Mouse (Mus musculus) common myeloid progenitor, adult 5-6 weeks (primary cell): ENCODE results near the gene Cks1b. TPM values are rescaled to one million over a fixed set of nuclear protein-coding genes. Genes with fewer than 3 reads are reported as not detected.

Experiments
- ATAC-seq: replicated peaks from 2 replicates; pipeline ENCODE4 v1.8.0; 2016; ENCODE audit warnings: low read depth, mild to moderate bottlenecking, moderate TSS enrichment, inconsistent platforms; ENCODE audit not compliant: poor library complexity, severe bottlenecking
- total RNA-seq: library from RNA; stranded (forward); fragments of 200-1000, 187-1606 nt; gene quantifications from 2 replicates; pipeline ENCODE4 v1.2.3, GENCODE M21; 2017

Gene Cks1b
- 151 and 194 TPM in 2 replicates for total RNA-seq

DNA sequence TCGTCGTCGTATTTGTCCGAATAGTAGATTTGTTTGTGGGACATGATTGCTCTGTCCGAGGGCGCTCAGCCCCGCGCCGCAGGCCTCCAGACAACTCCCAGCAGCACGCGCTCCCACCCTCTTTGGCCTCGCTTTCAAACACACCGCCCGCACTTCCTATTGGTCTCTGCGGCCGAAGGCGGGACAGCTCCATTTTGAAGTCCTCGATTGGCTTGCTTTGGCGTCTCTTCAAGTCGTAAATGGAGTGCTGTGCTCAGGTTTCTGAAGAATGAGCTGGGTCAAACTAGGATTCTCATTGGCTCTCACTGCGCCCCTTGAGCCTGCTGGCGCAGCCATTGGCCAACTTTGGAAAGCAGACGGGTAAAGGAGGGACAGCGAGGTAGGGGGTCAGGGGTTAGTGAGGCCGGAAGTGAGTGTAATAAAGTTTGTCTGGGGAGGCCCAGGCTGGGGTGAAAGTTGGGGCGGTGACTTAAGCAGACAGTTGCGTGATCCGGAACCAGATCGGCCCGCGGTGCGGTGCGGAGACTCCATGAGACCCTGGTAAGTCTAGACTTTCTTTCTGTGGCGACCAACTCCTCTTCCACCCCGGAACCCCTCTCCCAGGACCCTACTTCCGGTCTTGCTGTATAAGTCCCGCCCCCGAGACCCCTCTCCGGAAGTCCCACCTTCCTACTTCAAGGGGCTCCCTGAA is at the start of gene Cks1b, which contains the start of gene Shc1:
Gene Cks1b, minus strand, starts transcription at position 214 of the 691 bp plus-strand sequence.
Gene Shc1, plus strand, starts transcription at position 274 of the 691 bp plus-strand sequence.
- peak; percentile 88 for ATAC-seq

DNA sequence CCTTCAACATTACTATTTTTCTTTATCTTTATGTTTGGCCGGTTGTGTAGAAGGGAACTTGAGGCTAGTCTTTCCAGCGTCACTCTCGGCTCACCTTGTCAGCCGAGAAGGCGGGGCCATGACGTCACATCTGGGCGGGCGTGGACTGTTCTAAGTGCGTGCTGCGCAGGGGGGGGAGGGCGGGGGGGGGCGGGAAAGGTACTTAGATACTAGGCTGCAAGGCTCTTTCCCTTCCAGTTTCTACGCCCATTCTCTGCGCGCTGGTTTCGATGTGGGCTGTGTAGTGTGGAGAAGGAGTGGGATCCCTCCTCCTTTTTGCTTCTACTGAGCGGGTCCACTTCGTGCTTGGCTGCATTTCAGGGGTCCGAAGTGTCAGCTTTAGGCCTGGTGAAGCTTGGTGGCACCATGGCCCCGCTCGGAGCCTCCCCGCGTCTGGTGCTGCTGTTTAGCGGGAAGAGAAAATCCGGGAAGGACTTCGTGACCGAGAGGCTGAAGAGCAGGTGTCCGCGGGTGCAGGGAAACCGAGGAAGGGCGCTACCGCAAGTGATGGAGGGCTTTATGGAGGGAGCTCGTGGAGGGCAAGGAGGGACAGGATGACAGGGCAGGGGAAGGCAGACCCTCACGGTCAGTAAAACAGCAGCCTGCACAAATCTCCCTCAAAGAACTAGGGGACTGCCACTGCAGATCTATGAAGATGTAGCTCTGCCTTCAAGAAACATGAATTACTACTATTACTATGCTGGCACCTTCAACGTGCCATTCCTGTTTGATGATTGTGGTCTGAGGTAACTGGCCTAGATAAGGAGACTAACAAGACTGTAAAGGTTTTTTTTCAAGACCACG is 41.0 kb upstream of the Cks1b start:
- ATAC-seq = peak; percentile 67

DNA sequence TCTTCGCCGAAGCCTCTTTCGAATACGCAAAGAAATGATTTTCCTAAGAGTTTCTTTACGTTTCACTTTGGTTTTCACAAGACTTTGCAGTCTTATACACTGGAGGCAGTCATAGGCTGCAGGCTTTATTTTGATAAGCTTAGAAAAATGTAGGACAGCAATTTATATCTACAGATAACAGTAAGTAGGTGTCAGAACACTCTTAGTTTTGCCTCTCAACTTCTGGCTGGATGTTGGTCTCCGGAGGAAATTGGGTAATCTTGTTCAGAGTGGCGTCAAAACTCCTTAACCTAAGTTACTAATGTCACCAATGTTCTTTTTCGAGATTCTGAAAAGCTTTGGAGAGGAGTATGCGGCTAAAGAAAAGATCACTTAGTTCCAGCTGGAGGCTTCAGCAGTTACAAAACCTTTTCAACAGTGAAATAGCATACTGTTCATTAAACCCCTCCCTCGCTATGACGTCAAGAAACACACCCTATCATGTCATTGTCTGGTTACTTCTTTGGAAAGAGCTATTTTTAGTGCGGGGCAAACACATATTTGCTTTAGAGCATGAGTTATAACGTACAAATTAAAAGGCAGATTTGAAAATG is 40.3 kb upstream of the Cks1b start:
- ATAC-seq = peak; percentile 62

DNA sequence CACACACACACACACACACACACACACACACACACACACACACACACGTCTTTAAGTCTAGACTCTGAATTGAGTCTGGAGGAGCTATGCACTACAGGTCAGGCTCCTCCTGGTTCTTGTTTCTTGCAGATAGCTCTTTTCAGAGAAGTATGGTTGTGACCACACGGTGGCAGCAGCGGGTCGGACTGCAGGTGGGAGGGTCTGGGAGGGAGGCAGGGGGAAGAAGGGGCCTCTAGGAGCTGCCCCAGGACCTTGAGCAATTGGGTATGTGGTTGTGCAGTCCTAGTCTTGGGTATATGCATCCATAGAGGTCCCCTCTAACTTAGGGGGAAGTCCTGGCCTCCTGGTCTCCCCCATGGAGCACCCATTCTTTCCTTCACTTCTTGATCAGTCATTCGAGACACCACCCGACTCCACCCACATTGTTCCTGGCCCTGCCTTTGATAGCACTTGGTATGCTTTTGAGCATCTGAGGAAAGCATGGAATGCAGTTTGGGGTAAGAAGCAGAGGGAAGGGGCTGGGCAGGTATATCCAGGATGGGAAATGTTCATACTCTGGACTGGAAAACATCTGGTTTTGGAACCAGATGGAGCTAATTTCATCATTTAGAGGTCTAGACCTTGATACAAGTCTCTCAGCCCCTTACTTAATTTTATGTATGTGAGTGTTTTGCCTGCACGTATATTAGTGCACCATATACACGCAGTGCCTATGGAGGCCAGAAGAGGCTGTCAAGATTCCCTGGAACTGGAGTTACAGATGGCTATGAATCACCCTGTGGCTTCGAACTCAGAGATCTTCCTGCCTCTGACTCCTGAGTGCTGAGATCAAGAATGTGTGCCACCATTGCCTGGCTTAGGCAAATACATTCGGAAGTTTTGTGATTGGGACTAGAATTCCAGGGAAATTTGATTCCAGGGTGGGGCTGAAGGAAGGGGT is 38.8 kb upstream of the Cks1b start:
- ATAC-seq = peak; percentile 75

DNA sequence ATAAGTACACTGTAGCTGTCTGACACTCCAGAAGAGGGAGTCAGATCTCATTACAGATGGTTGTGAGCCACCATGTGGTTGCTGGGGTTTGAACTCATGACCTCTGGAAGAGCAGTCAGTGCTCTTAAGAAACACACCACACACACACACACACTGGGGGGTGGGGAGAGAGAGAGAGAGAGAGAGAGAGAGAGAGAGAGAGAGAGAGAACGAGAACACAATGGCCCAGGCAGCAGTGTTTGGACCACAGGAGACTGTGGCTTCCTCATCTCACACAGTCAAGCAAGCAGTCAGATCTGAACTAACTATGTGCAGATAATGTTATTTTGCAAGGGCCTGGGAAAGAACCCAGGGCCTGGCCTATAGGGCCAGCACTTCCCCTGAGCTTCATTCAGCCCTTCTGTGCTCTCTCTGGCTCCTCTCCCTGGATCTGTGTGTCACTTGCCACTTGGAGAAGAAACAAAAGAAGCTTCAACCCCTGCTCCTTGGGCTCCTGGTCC is 37.7 kb upstream of the Cks1b start:
- no peak for ATAC-seq

DNA sequence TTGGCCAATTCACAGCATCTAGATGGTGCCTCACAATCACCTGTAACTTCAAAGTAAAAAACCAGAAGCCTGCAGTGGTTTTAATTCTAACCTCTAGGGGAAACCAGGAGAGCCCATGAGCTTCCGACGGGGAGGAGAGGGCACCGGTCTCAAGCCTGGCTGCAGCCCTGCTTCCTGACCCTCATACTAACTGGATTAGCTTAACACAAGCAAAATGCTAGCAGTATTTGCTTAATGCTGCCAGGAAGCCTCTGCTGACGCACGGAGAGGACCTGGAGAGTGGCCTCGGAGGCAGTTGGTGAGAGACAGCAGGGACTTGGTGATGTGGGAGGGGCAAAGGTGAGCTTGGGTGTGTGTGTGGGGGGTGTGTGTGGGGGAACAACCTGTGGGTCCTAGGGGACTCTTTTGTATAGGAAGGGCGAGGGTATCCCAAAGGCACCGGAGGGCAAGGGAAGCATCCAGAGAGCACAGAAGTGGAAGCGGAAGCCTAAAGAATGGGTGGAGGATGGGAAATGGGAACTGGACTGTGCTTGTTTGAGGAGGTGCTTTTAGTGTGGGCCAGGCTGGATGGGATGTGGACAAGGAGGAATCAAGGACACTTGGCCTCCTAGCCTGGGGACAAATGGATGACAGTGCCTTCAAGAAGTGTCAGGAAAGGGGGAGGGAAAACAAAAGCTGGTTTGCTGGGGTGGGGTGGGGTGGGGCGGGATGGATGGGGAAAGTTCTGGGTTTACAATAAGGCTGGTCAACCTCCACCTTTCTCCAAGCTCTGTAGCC is 36.4 kb upstream of the Cks1b start, which contains the start of gene Pmvk:
Gene Pmvk, plus strand, starts transcription at position 141 of the 777 bp plus-strand sequence.
- ATAC-seq = no peak

DNA sequence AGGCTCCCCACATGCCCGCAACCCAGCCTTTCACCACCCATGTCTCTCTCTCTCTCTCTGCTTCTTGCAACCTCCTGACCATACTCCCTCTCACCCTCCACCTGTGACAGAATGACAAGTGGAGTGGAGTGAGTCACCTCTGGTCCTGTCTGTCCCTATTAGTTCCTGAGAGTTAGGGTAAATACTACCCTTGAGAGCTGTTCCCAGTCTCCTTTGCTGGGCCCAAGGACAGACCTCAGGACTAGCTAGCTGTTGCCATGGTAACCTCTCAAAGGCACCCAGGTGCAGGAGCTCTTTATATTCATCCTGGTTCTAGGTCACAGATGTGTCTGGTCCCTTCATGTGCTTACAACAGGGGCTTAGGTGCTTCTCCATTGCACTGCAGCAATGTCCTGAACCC is 33.7 kb upstream of the Cks1b start:
- no peak for ATAC-seq

DNA sequence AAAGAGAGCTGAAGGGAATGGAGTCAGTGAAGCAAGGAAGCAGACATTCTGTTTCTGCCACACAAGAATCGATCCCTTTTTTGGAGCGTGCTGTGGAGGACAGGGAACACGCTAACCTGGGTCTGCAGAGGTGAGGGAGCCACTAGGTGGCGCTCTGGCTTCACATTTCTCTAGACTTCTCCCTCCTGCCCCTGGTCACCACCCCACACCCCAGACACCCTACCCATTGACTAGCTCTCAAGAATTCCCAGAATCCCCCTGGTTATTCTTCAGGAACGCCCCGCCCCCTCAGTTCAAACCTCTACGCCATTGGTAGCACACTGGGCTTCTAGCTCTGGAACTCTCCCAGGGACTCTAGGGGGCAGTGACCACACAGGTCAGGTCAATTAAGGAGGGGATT is 31.4 kb upstream of the Cks1b start:
- ATAC-seq = peak; percentile 70

DNA sequence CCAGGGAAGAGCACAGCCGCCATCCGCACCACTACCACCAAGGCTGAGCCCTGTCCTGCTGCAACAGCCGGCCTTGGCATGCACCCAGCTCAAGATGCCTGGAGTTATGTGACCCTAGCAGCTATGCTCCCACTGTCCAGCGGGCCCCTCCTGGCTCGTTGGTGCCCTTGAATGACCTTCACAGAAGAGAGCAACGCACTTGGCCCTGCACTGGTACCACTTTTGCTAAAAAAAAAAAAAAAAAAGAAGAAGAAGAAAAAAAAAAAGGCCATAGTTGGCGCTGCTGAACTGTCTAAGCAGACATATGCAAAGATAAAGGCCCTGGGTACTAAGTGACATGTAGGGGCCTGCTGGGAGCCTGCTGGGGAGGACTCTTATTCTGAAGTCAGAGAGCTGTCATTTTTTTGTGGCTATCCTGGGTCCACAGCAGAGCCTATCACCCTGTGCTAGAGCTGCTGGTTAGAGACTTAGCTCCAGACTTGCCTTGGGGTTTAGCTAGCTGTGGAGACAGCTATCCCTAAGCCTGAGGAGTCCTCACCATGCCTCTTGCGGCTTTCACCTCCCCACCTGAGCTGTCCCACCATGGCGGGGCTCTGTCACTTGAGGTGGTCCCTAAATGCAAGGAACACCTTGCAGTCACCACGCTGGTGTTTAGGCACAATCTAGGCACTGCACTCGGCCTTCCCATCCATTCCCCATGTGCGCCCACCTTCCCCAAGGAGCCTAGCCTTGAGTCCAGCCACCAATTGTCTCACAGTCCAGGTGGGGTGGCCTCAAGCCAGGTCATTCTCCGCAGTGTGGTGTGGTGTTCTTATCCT is 30.7 kb upstream of the Cks1b start:
- peak; percentile 94 for ATAC-seq

DNA sequence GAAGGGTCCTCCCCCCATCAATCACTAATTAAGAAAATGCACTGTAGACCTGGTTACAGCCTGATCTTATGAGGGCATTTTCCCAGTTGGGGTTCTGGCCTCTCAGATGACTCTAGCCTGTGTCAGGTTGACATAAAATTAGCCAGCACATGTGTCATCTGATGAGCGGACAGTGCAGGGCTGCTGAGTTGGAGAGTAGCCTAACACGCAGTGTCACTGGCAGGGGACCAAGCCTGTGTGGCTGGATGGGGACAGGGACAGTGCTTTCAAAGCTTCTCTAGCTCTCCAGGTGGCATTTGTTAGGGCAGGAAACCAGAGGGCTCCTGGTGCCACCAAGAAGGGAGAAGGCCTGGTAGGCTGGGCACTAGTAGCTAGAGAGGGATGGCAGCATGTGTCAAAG is 22.5 kb upstream of the Cks1b start:
- no peak for ATAC-seq

DNA sequence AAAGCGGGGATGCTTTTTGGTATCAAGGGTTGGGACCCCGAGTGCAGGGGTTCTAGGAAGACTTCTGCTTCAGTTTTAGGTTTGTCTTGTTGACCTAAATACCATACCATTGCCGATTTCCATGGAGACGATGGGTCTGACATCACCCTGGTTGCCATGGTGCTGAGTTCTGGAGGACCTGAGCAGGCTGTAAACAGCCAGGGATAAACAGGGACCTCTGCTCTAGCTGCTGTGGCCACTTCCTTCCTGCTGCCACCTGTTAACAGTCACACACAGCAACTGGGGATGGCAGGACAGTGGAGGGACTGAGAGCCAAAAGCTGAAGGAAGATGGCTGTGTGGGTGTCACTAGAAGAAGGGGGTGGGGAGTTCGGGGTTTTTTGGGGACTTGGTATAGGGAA is 19.1 kb upstream of the Cks1b start:
- peak; percentile 55 for ATAC-seq

DNA sequence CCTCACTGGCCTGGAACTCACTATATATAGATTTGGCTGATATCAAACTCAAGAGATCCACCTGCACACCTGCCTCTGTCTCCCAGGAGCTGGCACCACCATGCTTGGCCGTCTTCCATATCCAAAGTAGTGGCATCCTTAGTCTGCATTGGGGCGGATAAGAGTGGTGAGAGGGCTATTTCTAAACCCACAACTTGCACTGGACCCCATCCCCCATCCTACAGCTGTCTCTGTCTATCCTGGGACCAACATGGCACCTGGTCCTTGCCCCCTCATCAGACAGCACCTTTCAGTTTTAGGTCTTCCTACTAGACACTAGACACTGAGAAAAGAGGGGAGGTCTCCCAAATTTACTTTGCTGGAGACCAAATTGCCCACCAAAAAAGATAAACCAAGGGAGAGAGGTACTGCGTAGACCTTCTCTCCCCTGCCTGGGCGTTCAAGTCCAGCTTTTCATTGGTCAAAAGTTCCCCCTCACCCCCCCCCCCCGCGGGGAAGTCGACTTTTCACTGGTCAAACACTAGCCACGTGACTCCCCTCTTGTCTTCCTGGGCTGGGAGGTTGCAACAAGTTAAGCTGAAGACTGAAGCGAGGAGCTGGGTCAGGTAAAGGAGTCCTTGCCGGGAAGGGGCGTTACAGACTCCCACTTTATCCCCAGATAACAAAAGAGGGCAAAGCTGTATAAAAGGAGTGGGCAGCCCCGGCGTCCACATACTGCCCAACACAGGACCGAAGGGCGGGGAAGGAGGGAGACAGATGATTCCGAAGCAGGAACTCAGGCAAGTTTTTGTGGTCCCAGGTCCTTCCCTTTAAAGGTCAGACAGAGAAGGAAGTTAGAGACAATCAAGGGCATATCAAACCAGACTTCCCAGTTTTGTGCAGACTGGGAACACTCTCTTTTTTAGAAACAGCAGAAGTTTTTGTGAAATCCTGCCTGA is 18.3 kb upstream of the Cks1b start, which contains the start of gene Pbxip1:
Gene Pbxip1, plus strand, starts transcription at position 531 of the 938 bp plus-strand sequence.
- peak; percentile 75 for ATAC-seq

DNA sequence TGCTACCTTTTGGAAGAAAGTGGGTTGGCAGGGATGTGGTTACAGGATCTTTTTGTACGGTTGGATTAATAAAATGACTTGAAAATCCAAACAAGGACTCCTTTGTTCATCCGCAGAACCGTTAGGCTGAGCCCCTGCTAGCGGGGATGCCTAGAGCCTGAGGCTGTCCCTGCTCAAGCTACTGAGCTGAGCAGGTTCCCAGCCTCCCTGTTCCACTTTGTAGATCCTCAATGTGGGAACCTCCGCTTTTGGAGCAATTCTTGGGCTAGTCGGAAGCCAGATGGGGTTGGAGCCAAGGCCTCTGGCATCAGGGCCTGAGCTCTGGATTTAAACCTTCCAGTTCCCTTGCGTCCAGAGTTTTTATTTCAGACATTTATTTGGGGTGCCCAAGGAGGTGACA is 16.9 kb upstream of the Cks1b start:
- ATAC-seq = no peak

DNA sequence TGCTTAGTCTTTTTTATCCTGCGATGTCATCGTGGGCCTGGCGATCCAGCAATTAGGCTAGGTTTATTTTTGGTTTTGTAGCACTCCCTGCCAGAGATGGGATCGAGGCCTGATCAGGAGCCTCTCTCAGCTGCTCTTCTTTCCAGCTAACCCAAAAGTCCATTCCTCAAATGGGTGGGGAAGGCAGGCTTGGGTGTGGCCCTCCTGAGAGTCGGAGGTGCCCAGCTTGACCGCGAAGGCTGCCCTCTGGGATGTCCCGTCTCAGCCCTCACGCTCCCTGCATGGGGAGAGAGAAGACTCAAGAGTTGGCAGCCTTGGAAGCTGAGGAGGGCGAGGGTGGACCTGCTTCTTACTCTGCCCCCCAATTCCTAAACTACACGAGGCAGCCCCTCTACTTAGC is 16.3 kb upstream of the Cks1b start:
- ATAC-seq = no peak

DNA sequence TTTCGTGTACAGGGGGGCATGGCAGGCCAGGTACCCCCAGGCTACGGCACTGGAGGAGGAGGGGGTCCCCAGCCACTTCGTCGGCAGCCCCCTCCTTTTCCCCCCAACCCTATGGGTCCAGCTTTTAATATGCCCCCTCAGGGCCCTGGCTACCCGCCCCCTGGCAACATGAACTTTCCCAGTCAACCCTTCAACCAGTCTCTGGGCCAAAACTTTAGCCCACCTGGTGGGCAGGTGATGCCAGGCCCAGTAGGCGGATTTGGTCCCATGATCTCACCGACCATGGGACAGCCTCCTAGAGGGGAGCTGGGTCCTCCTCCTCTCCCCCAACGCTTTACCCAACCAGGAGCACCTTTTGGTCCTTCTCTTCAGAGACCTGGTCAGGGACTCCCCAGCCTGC is 14.4 kb upstream of the Cks1b start:
- ATAC-seq = no peak

DNA sequence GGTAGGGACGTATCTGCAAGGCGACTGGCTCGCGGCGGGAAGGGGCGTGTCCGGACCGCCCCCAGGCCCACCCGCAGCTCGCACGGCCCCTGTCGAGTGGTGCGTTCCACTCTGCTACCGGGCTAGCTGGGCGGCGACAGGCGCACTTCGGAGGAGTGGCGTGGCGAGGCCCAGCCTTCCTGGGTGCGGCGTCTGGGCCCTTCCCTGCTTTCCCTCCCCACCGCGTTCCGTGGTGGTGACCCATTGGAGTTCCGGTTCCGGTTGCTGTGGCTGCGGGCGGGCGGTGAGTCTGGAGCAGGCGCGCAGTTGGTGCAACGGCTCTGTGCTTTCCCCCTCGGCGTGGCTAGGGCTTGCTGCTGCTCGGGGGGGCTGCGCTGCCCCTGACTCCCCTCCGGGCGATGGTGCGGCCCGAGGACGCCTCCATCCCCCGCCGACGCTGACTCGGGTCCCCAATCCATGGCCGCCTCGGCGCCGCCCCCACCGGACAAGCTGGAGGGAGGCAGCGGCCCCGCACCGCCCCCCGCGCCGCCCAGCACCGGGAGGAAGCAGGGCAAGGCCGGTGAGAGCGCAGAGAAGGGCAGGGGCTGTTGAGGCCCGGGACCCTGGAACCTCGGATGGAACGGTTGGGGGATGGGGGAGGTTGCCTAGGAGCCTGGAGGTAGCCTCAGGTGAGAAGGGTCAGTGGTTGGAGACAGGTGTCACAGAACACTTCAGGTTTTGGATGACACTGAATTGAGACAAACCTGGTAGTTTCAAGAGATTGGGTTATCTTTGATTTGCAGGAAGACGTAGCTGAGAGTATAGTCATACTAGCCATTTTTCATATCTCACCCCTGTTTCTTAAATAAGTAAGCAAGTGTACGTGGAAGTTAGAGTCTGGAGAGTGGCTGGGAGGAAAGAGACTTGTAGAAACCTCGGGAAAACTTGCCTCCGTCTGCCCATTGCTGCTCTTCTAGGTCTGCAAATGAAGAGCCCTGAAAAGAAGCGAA is 12.3 kb upstream of the Cks1b start, which contains the start of gene Pygo2:
Gene Pygo2, plus strand, starts transcription at position 44 of the 989 bp plus-strand sequence.
- ATAC-seq = peak; percentile 97
